Mouse (Mus musculus) neural tube, embryonic 15.5 days (tissue): ENCODE measurements around the gene Mrpl14. TPM values are rescaled to one million over a fixed set of nuclear protein-coding genes. Genes with fewer than 3 reads are reported as not detected.

ENCODE experiments used
- ATAC-seq: fragments of 200-750 bp; cut with Nextera tagmentation; 2 replicates; pipeline ENCODE4 v1.8.0; 2017; ENCODE audit warnings: mild to moderate bottlenecking, moderate TSS enrichment, moderate library complexity; ENCODE audit not compliant: low FRiP score
- H3K27ac ChIP-seq: fragments of 300-500 bp; sonication (generic); replicated peaks from 2 replicates; pipeline ENCODE4 v1.5.1; 2015; ENCODE audit warnings: mild to moderate bottlenecking, inconsistent platforms
- H3K27me3 ChIP-seq: fragments of 300-500 bp; sonication (generic); replicated peaks from 2 replicates; pipeline ENCODE4 v1.6.1; 2015; ENCODE audit warnings: inconsistent platforms
- H3K36me3 ChIP-seq: fragments of 300-500 bp; sonication (generic); 2 replicates; pipeline ENCODE4 v1.6.1; 2015; ENCODE audit warnings: inconsistent platforms
- H3K4me1 ChIP-seq: fragments of 300-500 bp; sonication (generic); 2 replicates; pipeline ENCODE4 v1.6.1; 2015; ENCODE audit warnings: inconsistent platforms
- H3K4me2 ChIP-seq: fragments of 300-500 bp; sonication (generic); 2 replicates; pipeline ENCODE4 v1.6.1; 2015; ENCODE audit warnings: inconsistent platforms, mild to moderate bottlenecking, moderate library complexity
- H3K4me3 ChIP-seq: fragments of 300-500 bp; sonication (generic); replicated peaks from 2 replicates; pipeline ENCODE4 v1.5.1; 2015; ENCODE audit warnings: mild to moderate bottlenecking, inconsistent platforms
- H3K9ac ChIP-seq: fragments of 300-500 bp; sonication (generic); replicated peaks from 2 replicates; pipeline ENCODE4 v1.6.1; 2015; ENCODE audit warnings: mild to moderate bottlenecking, inconsistent platforms
- H3K9me3 ChIP-seq: fragments of 300-500 bp; sonication (generic); replicated peaks from 2 replicates; pipeline ENCODE4 v1.6.1; 2016; ENCODE audit warnings: inconsistent platforms
- WGBS: fragments of 180-500 bp; shearing (Covaris S2); methylation state at CpG from one replicate; pipeline ENCODE4 v1.1.7; 2015; ENCODE audit warnings: mixed read lengths; 5-methylcytosine and 5-hydroxymethylcytosine counted together
- polyA plus RNA-seq: library from polyadenylated mRNA; unstranded; fragments of >200 nt; fragmentation: Nextera tagmentation; extraction: Ambion mirVana; gene quantifications from 2 replicates; pipeline ENCODE4 v1.2.1, GENCODE M21; 2015

The Mrpl14 gene
- polyA plus RNA-seq, 1 experiment from 2014 or later = 129 TPM

DNA sequence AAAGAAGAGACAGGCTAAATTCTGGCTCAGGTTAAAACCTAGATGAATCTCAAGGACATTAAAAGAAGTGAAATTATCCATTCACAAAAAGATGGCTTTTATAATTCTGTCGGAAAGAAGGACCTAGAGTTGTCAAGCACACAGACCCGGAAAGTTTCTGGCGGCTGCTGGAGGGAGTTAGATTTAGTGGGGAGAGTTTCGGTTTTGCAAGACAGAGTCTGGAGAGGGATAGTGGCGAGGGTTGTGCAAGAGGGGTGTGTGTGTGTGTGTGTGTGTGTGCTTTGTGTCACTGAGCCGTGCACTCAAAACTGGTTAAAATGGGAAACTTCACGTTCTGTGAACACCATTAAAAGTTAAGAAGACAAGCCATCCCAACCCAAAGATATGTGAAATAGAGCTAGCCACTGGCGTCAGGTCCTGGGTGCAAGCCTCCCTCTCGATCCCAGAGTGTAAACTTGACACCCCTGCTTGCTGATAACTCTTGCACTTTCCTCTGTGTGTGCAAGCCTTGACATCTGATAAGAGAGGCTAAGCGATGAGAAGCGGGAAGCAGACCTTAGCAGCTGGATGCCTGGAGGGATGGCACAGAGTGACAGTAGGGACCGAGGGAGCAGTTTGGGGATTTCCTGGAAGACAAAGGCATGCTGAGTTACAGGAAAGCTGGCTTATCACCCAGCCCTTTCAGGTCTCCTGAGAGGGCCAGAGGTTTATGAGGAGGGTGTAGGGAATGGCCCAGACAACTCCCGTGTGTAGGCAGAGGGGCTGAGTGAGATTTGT, 56.4 kb downstream of the Mrpl14 start:
- Histone ChIP-seq H3K9ac (no peak overlapping the region), H3K27me3 (no peaks in the 10 kb centered on the region), H3K4me3 (no peak overlapping the region), H3K4me1 (no peaks in the 10 kb centered on the region), H3K27ac (no peak overlapping the region), H3K9me3 (no peaks in the 10 kb centered on the region), H3K4me2 (no peak overlapping the region), H3K36me3 (no peaks in the 10 kb centered on the region)
- 68% methylated on average over 13 of the region's 13 CpGs for WGBS
- no peak for ATAC-seq

- no peak overlapping the region for H3K4me2 ChIP-seq
- no peaks in the 10 kb centered on the region for H3K27me3 ChIP-seq
- no peaks in the 10 kb centered on the region for H3K4me1 ChIP-seq
- no peak for ATAC-seq
- no peaks in the 10 kb centered on the region for H3K36me3 ChIP-seq
- H3K4me3 ChIP-seq = no peak overlapping the region
- WGBS = 89% methylated on average over 2 of the region's 2 CpGs
- no peaks in the 10 kb centered on the region for H3K9me3 ChIP-seq
- no peak overlapping the region for H3K27ac ChIP-seq
- no peak overlapping the region for H3K9ac ChIP-seq
Measured at GRCm38 (mm10) chr17:45745629-45746028, 59.5 kb downstream of the Mrpl14 start.

- Histone ChIP-seq H3K9ac (no peak overlapping the region), H3K4me3 (no peak overlapping the region), H3K4me2 (no peak overlapping the region), H3K27me3 (no peaks in the 10 kb centered on the region), H3K36me3 (no peaks in the 10 kb centered on the region), H3K4me1 (no peaks in the 10 kb centered on the region), H3K9me3 (no peaks in the 10 kb centered on the region), H3K27ac (no peak overlapping the region)
- no peak for ATAC-seq
- WGBS = 79% methylated on average over 12 of the region's 12 CpGs
Measured at GRCm38 (mm10) chr17:45746755-45747154, 60.6 kb downstream of the Mrpl14 start.

GRCm38 (mm10) chr17:45747293-45747692, 61.2 kb downstream of the Mrpl14 start:
- H3K9me3 ChIP-seq = no peaks in the 10 kb centered on the region
- H3K9ac ChIP-seq = no peak overlapping the region
- 92% methylated on average over 4 of the region's 4 CpGs for WGBS
- no peaks in the 10 kb centered on the region for H3K27me3 ChIP-seq
- H3K4me2 ChIP-seq = no peak overlapping the region
- no peak overlapping the region for H3K27ac ChIP-seq
- no peak for ATAC-seq
- no peaks in the 10 kb centered on the region for H3K36me3 ChIP-seq
- no peak overlapping the region for H3K4me3 ChIP-seq
- H3K4me1 ChIP-seq = no peaks in the 10 kb centered on the region

Other genes with a start within 250 kb of the Mrpl14 start
- gene Spats1, start 210.9 kb upstream of the Mrpl14 start, polyA plus RNA-seq = 2.1 and 2.9 TPM in 2 replicates
- 18.0 and 19.4 TPM in 2 replicates for gene Aars2, start 179.5 kb upstream of the Mrpl14 start, polyA plus RNA-seq
- 2.9 and 3.6 TPM in 2 replicates for gene Tcte1, start 162.9 kb upstream of the Mrpl14 start, polyA plus RNA-seq
- 21.2 and 25.6 TPM in 2 replicates for gene Tmem151b, start 136.6 kb upstream of the Mrpl14 start, polyA plus RNA-seq
- 4.8 and 10.1 TPM in 2 replicates for gene Nfkbie, start 130.6 kb upstream of the Mrpl14 start, polyA plus RNA-seq
- 86.3 and 99.5 TPM in 2 replicates for gene Slc35b2, start 122.4 kb upstream of the Mrpl14 start, polyA plus RNA-seq
- gene Hsp90ab1, start 113.1 kb upstream of the Mrpl14 start, polyA plus RNA-seq = 1,466 and 1,575 TPM in 2 replicates
- gene Slc29a1, start 86.7 kb upstream of the Mrpl14 start, polyA plus RNA-seq = 42.8 and 77.5 TPM in 2 replicates
- gene Mymx, start 84.2 kb upstream of the Mrpl14 start, polyA plus RNA-seq = 1.5 and 1.6 TPM in 2 replicates
- 0.77 and 1.2 TPM in 2 replicates for gene Capn11, start 27.0 kb upstream of the Mrpl14 start, polyA plus RNA-seq
- gene Tmem63b, start 583 bp downstream of the Mrpl14 start, polyA plus RNA-seq = 123 and 145 TPM in 2 replicates
- gene 1600014C23Rik, start 47.5 kb downstream of the Mrpl14 start, polyA plus RNA-seq = 0.40 TPM in 1 of 2 replicates, not detected in the other